Mouse (Mus musculus): Measurements from ENCODE around the gene Zcchc2. TPM values are rescaled to one million over a fixed set of nuclear protein-coding genes. Genes with fewer than 3 reads are reported as not detected.

Zcchc2 gene
- polyA plus RNA-seq, 1 experiment from 2014 or later, result 2.4 TPM

GRCm38 (mm10) chr1:106077166-106077565, 87.0 kb downstream of the Zcchc2 start:
- Histone ChIP-seq H3K27ac (ENCODE audit: low read depth, low read length) (no peak overlapping the region), H3K4me1 (ENCODE audit: control insufficient read depth, insufficient read depth, low read length) (no peaks in the 10 kb centered on the region), H3K36me3 (ENCODE audit: control insufficient read depth, insufficient read depth, low read length) (no peaks in the 10 kb centered on the region), H3K27me3 (ENCODE audit: control insufficient read depth, insufficient read depth, low read length) (no peaks in the 10 kb centered on the region), H3K4me2 (no peak overlapping the region), H3K9ac (ENCODE audit: low read depth, low read length) (no peak overlapping the region), H3K9me3 (replicated peaks; ENCODE audit: control insufficient read depth, low read length) (no peaks in the 10 kb centered on the region), H3K4me3 (ENCODE audit: low read depth, low read length) (no peak overlapping the region)
- WGBS (ENCODE audit: insufficient replicate concordance), result 64% methylated on average over 3 of the region's 3 CpGs
- ATAC-seq (replicated peaks; ENCODE audit: insufficient number of reproducible peaks, low FRiP score, low TSS enrichment), result no peak

Other genes starting within 250 kb of the Zcchc2 start
- gene Tnfrsf11a, start 209.7 kb upstream of the Zcchc2 start, polyA plus RNA-seq (2014; fragmentation: Nextera tagmentation; extraction: Ambion mirVana), result 0.08 and 0.16 TPM in 2 replicates
- 4.0 and 4.5 TPM in 2 replicates for gene Phlpp1, start 181.3 kb downstream of the Zcchc2 start, polyA plus RNA-seq (2014; fragmentation: Nextera tagmentation; extraction: Ambion mirVana)